Mouse (Mus musculus): ENCODE results near the gene Pop7. TPM values are rescaled to one million over a fixed set of nuclear protein-coding genes. Genes with fewer than 3 reads are reported as not detected.

The Pop7 gene
- polyA plus RNA-seq, 1 experiment: 63.5 TPM

GRCm38 (mm10) chr5:137502667-137503110 is 371 bp upstream of the Pop7 start:
- H3K4me3 ChIP-seq (ENCODE audit: insufficient read depth, poor library complexity, severe bottlenecking): peak overlapping the region; percentile 47
- TF ChIP-seq FOSL1 (IDR thresholded peaks at IDR 0.05; ENCODE audit: insufficient read depth, low read length, poor library complexity, severe bottlenecking) (no peak), CTCF (IDR thresholded peaks at IDR 0.05; ENCODE audit: control insufficient read depth, insufficient read depth, insufficient read length) (peak; percentile 77)
- peaks cover 4% of the 10 kb centered on the region for H3K79me3 ChIP-seq (ENCODE audit: low read depth)
- H3K79me2 ChIP-seq (ENCODE audit: control insufficient read depth, insufficient read depth): peaks cover 11% of the 10 kb centered on the region
- H3K36me3 ChIP-seq (ENCODE audit: control insufficient read depth, insufficient read depth): peaks cover 8% of the 10 kb centered on the region
- H3ac ChIP-seq (ENCODE audit: control insufficient read depth, insufficient read length, low read depth): peak overlapping the region; percentile 74
- H3K27me3 ChIP-seq (ENCODE audit: control insufficient read depth, insufficient read depth, insufficient read length): no peaks in the 10 kb centered on the region

- H3K27me3 ChIP-seq (ENCODE audit: control insufficient read depth, insufficient read depth, insufficient read length): peaks cover 12% of the 10 kb centered on the region
- H3K79me2 ChIP-seq (ENCODE audit: control insufficient read depth, insufficient read depth): peaks cover 11% of the 10 kb centered on the region
- H3K36me3 ChIP-seq (ENCODE audit: control insufficient read depth, insufficient read depth): peaks cover 8% of the 10 kb centered on the region
- no peak overlapping the region for H3ac ChIP-seq (ENCODE audit: control insufficient read depth, insufficient read length, low read depth)
- no peak overlapping the region for H3K4me3 ChIP-seq (ENCODE audit: insufficient read depth, poor library complexity, severe bottlenecking)
- no peak for TF ChIP-seq CTCF (IDR thresholded peaks at IDR 0.05; ENCODE audit: control insufficient read depth, insufficient read depth, insufficient read length)
- TF ChIP-seq MYOG (IDR thresholded peaks at IDR 0.05; ENCODE audit: control insufficient read depth, extremely low read depth, insufficient read length): no peak
- no peak for TF ChIP-seq MAX (IDR thresholded peaks at IDR 0.05)
- no peak for TF ChIP-seq MYOD1 (IDR thresholded peaks at IDR 0.05; ENCODE audit: control insufficient read depth, insufficient read length, low read depth)
- no peak for TF ChIP-seq FOSL1 (IDR thresholded peaks at IDR 0.05; ENCODE audit: insufficient read depth, low read length, poor library complexity, severe bottlenecking)
- no peak for TF ChIP-seq CEBPB (IDR thresholded peaks at IDR 0.05; ENCODE audit: low read depth)
- peaks cover 4% of the 10 kb centered on the region for H3K79me3 ChIP-seq (ENCODE audit: low read depth)
Measured at GRCm38 (mm10) chr5:137500186-137500585, 2.1 kb downstream of the Pop7 start.

GRCm38 (mm10) chr5:137493831-137494230 is 8.5 kb downstream of the Pop7 start:
- H3K79me2 ChIP-seq (ENCODE audit: control insufficient read depth, insufficient read depth): no peaks in the 10 kb centered on the region
- no peak overlapping the region for H3ac ChIP-seq (ENCODE audit: control insufficient read depth, insufficient read length, low read depth)
- H3K79me3 ChIP-seq (ENCODE audit: low read depth): no peaks in the 10 kb centered on the region
- no peaks in the 10 kb centered on the region for H3K36me3 ChIP-seq (ENCODE audit: control insufficient read depth, insufficient read depth)
- peaks cover 38% of the 10 kb centered on the region for H3K27me3 ChIP-seq (ENCODE audit: control insufficient read depth, insufficient read depth, insufficient read length)
- TF ChIP-seq CTCF (IDR thresholded peaks at IDR 0.05; ENCODE audit: control insufficient read depth, insufficient read depth, insufficient read length): no peak
- TF ChIP-seq MYOD1 (IDR thresholded peaks at IDR 0.05; ENCODE audit: control insufficient read depth, insufficient read length, low read depth): no peak
- no peak for TF ChIP-seq MAX (IDR thresholded peaks at IDR 0.05)
- no peak for TF ChIP-seq FOSL1 (IDR thresholded peaks at IDR 0.05; ENCODE audit: insufficient read depth, low read length, poor library complexity, severe bottlenecking)
- TF ChIP-seq CEBPB (IDR thresholded peaks at IDR 0.05; ENCODE audit: low read depth): no peak
- TF ChIP-seq MYOG (IDR thresholded peaks at IDR 0.05; ENCODE audit: control insufficient read depth, extremely low read depth, insufficient read length): no peak
- no peak overlapping the region for H3K4me3 ChIP-seq (ENCODE audit: insufficient read depth, poor library complexity, severe bottlenecking)

GRCm38 (mm10) chr5:137491559-137491958 is 10.8 kb downstream of the Pop7 start:
- H3K79me2 ChIP-seq (ENCODE audit: control insufficient read depth, insufficient read depth): no peaks in the 10 kb centered on the region
- H3K36me3 ChIP-seq (ENCODE audit: control insufficient read depth, insufficient read depth): no peaks in the 10 kb centered on the region
- H3K79me3 ChIP-seq (ENCODE audit: low read depth): no peaks in the 10 kb centered on the region
- H3K27me3 ChIP-seq (ENCODE audit: control insufficient read depth, insufficient read depth, insufficient read length): peaks cover 44% of the 10 kb centered on the region
- H3K4me3 ChIP-seq (ENCODE audit: insufficient read depth, poor library complexity, severe bottlenecking): no peak overlapping the region
- H3ac ChIP-seq (ENCODE audit: control insufficient read depth, insufficient read length, low read depth): no peak overlapping the region
- TF ChIP-seq MYOG (IDR thresholded peaks at IDR 0.05; ENCODE audit: control insufficient read depth, extremely low read depth, insufficient read length): no peak
- TF ChIP-seq CTCF (IDR thresholded peaks at IDR 0.05; ENCODE audit: control insufficient read depth, insufficient read depth, insufficient read length): no peak
- TF ChIP-seq FOSL1 (IDR thresholded peaks at IDR 0.05; ENCODE audit: insufficient read depth, low read length, poor library complexity, severe bottlenecking): no peak
- TF ChIP-seq MAX (IDR thresholded peaks at IDR 0.05): no peak

- Histone ChIP-seq H3K36me3 (ENCODE audit: control insufficient read depth, insufficient read depth) (no peaks in the 10 kb centered on the region), H3K79me3 (ENCODE audit: low read depth) (no peaks in the 10 kb centered on the region), H3K79me2 (ENCODE audit: control insufficient read depth, insufficient read depth) (no peaks in the 10 kb centered on the region), H3ac (ENCODE audit: control insufficient read depth, insufficient read length, low read depth) (no peak overlapping the region), H3K4me3 (ENCODE audit: insufficient read depth, poor library complexity, severe bottlenecking) (no peak overlapping the region), H3K27me3 (ENCODE audit: control insufficient read depth, insufficient read depth, insufficient read length) (peaks cover 59% of the 10 kb centered on the region)
- no peak for TF ChIP-seq USF1 (IDR thresholded peaks at IDR 0.05; ENCODE audit: low read depth)
- no peak for TF ChIP-seq FOSL1 (IDR thresholded peaks at IDR 0.05; ENCODE audit: insufficient read depth, low read length, poor library complexity, severe bottlenecking)
- TF ChIP-seq MYOD1 (IDR thresholded peaks at IDR 0.05; ENCODE audit: control insufficient read depth, insufficient read length, low read depth): no peak
- TF ChIP-seq MAX (IDR thresholded peaks at IDR 0.05): no peak
- TF ChIP-seq MYOG (IDR thresholded peaks at IDR 0.05; ENCODE audit: control insufficient read depth, extremely low read depth, insufficient read length): no peak
- no peak for TF ChIP-seq CTCF (IDR thresholded peaks at IDR 0.05; ENCODE audit: control insufficient read depth, insufficient read depth, insufficient read length)
- no peak for TF ChIP-seq CEBPB (IDR thresholded peaks at IDR 0.05; ENCODE audit: low read depth)
Measured at GRCm38 (mm10) chr5:137487616-137488015, 14.7 kb downstream of the Pop7 start.

- no peak overlapping the region for H3K4me3 ChIP-seq (ENCODE audit: insufficient read depth, poor library complexity, severe bottlenecking)
- H3K27me3 ChIP-seq (ENCODE audit: control insufficient read depth, insufficient read depth, insufficient read length): peaks cover 65% of the 10 kb centered on the region
Measured at GRCm38 (mm10) chr5:137485851-137486155, 16.5 kb downstream of the Pop7 start.

More at GRCm38 (mm10) chr5:137485851-137486155, 16.5 kb downstream of the Pop7 start:
- Histone ChIP-seq H3K79me2 (ENCODE audit: control insufficient read depth, insufficient read depth) (no peaks in the 10 kb centered on the region), H3K79me3 (ENCODE audit: low read depth) (no peaks in the 10 kb centered on the region), H3ac (ENCODE audit: control insufficient read depth, insufficient read length, low read depth) (no peak overlapping the region), H3K36me3 (ENCODE audit: control insufficient read depth, insufficient read depth) (no peaks in the 10 kb centered on the region)
- TF ChIP-seq CEBPB (IDR thresholded peaks at IDR 0.05; ENCODE audit: low read depth): no peak
- no peak for TF ChIP-seq MYOD1 (IDR thresholded peaks at IDR 0.05; ENCODE audit: control insufficient read depth, insufficient read length, low read depth)
- no peak for TF ChIP-seq MYOG (IDR thresholded peaks at IDR 0.05; ENCODE audit: control insufficient read depth, extremely low read depth, insufficient read length)
- TF ChIP-seq MAX (IDR thresholded peaks at IDR 0.05): no peak
- no peak for TF ChIP-seq FOSL1 (IDR thresholded peaks at IDR 0.05; ENCODE audit: insufficient read depth, low read length, poor library complexity, severe bottlenecking)
- no peak for TF ChIP-seq USF1 (IDR thresholded peaks at IDR 0.05; ENCODE audit: low read depth)
- no peak for TF ChIP-seq CTCF (IDR thresholded peaks at IDR 0.05; ENCODE audit: control insufficient read depth, insufficient read depth, insufficient read length)

Measured in C2C12 (cell line).